Mouse (Mus musculus) midbrain, postnatal 0 days (tissue): ENCODE measurements around the gene Ddx47. TPM values are rescaled to one million over a fixed set of nuclear protein-coding genes. Genes with fewer than 3 reads are reported as not detected.
A peak's percentile ranks its signal among the peaks of the same experiment; 100 is the strongest.

Source experiments
- ATAC-seq: fragments of 200-750 bp; cut with Nextera tagmentation; 2 replicates; pipeline ENCODE4 v1.8.0; 2017; ENCODE audit warnings: moderate number of reproducible peaks, mild to moderate bottlenecking, moderate TSS enrichment, moderate library complexity; ENCODE audit not compliant: low FRiP score
- DNase-seq: peaks from one replicate; pipeline ENCODE4 v3.0.0-alpha.2; 2015; ENCODE audit warnings: low spot score
- H3K27ac ChIP-seq: fragments of 300-500 bp; sonication (generic); 2 replicates; pipeline ENCODE4 v1.5.1; 2014; ENCODE audit warnings: low read depth, mild to moderate bottlenecking, low read length, mixed read lengths
- H3K27me3 ChIP-seq: fragments of 300-500 bp; sonication (generic); 2 replicates; pipeline ENCODE4 v1.6.1; 2014; ENCODE audit warnings: low read length, control low read depth, mixed read lengths; ENCODE audit not compliant: insufficient read depth
- H3K36me3 ChIP-seq: fragments of 300-500 bp; sonication (generic); 2 replicates; pipeline ENCODE4 v1.6.1; 2014; ENCODE audit warnings: low read length, control low read depth, mixed read lengths; ENCODE audit not compliant: insufficient read depth
- H3K4me1 ChIP-seq: fragments of 300-500 bp; sonication (generic); 2 replicates; pipeline ENCODE4 v1.6.1; 2014; ENCODE audit warnings: mild to moderate bottlenecking, control low read depth, antibody characterized with exemption, low read length, mixed read lengths; ENCODE audit not compliant: insufficient read depth
- H3K4me2 ChIP-seq: fragments of 300-500 bp; sonication (generic); 2 replicates; pipeline ENCODE4 v1.6.1; 2014; ENCODE audit warnings: low read depth, mild to moderate bottlenecking, low read length, mixed read lengths; ENCODE audit not compliant: poor library complexity, severe bottlenecking
- H3K4me3 ChIP-seq: fragments of 300-500 bp; sonication (generic); 2 replicates; pipeline ENCODE4 v1.5.1; 2014; ENCODE audit warnings: low read depth, mild to moderate bottlenecking, low read length, moderate library complexity
- H3K9ac ChIP-seq: fragments of 300-500 bp; sonication (generic); replicated peaks from 2 replicates; pipeline ENCODE4 v1.6.1; 2014; ENCODE audit warnings: mild to moderate bottlenecking, low read length, moderate library complexity, mixed read lengths; ENCODE audit not compliant: poor library complexity, severe bottlenecking
- H3K9me3 ChIP-seq: fragments of 300-500 bp; sonication (generic); 2 replicates; pipeline ENCODE4 v1.6.1; 2016; ENCODE audit warnings: low read length, control low read depth
- CTCF ChIP-seq: IDR thresholded peaks from 2 replicates; pipeline ENCODE4 v1.5.1; 2016; ENCODE audit warnings: antibody characterized with exemption, mild to moderate bottlenecking
- WGBS: fragments of 180-500 bp; shearing (Covaris S2); extraction: QIAGEN DNeasy Blood & Tissue Kit; methylation state at CpG from one replicate; pipeline ENCODE4 v1.1.7; 2014; 5-methylcytosine and 5-hydroxymethylcytosine counted together
- polyA plus RNA-seq: library from polyadenylated mRNA; unstranded; fragments of >200 nt; fragmentation: Nextera tagmentation; extraction: Ambion mirVana; gene quantifications from 2 replicates; pipeline ENCODE4 v1.2.1, GENCODE M21; 2015
- total RNA-seq: library from RNA; depleted of rRNA; stranded (reverse); fragments of >200 nt; gene quantifications from 2 replicates; pipeline ENCODE4 v1.2.3, GENCODE M21; 2014

Gene Ddx47
- total and polyA plus RNA-seq, 2 experiments from 2014 or later = 27.5 to 58.1 TPM

GRCm38 (mm10) chr6:135026755-135027154 is 15.3 kb downstream of the Ddx47 start:
- Histone ChIP-seq H3K4me1 (no peaks in the 10 kb centered on the region), H3K4me2 (no peak overlapping the region), H3K9ac (no peak overlapping the region), H3K27me3 (no peaks in the 10 kb centered on the region), H3K27ac (no peak overlapping the region), H3K4me3 (no peak overlapping the region), H3K36me3 (peaks cover 23% of the 10 kb centered on the region), H3K9me3 (no peaks in the 10 kb centered on the region)
- TF ChIP-seq CTCF = no peak
- ATAC-seq (no peak), DNase-seq (no peak)
- 87% methylated on average over 2 of the region's 2 CpGs for WGBS

GRCm38 (mm10) chr6:135029246-135029645 is 17.8 kb downstream of the Ddx47 start:
- DNase-seq (no peak), ATAC-seq (no peak)
- H3K27me3 ChIP-seq = no peaks in the 10 kb centered on the region
- no peak overlapping the region for H3K4me3 ChIP-seq
- H3K27ac ChIP-seq = no peak overlapping the region
- H3K9me3 ChIP-seq = no peaks in the 10 kb centered on the region
- H3K36me3 ChIP-seq = 0 out of 2 replicates have a peak, but pooled peaks cover 2% of the 10 kb centered on the region
- 87% methylated on average over 4 of the region's 4 CpGs for WGBS
- no peak overlapping the region for H3K4me2 ChIP-seq
- no peak overlapping the region for H3K9ac ChIP-seq
- TF ChIP-seq CTCF = no peak
- no peaks in the 10 kb centered on the region for H3K4me1 ChIP-seq

- Histone ChIP-seq H3K36me3 (no peaks in the 10 kb centered on the region), H3K27me3 (no peaks in the 10 kb centered on the region), H3K4me1 (peaks cover 8% of the 10 kb centered on the region; the same call in 1 of the 2 replicates), H3K4me2 (no peak overlapping the region), H3K9me3 (no peaks in the 10 kb centered on the region), H3K4me3 (no peak overlapping the region), H3K9ac (no peak overlapping the region), H3K27ac (no peak overlapping the region)
- DNase-seq (no peak), ATAC-seq (no peak)
- WGBS = 36% methylated on average over 3 of the region's 3 CpGs
- TF ChIP-seq CTCF = no peak
Observed at GRCm38 (mm10) chr6:135038674-135039073, 27.3 kb downstream of the Ddx47 start.

- 8% methylated on average over 21 of the region's 21 CpGs for WGBS
- Histone ChIP-seq H3K9me3 (no peaks in the 10 kb centered on the region), H3K36me3 (no peaks in the 10 kb centered on the region), H3K27me3 (no peaks in the 10 kb centered on the region), H3K4me2 (peak overlapping the region; percentile 44), H3K27ac (no peak overlapping the region), H3K4me1 (peaks cover 8% of the 10 kb centered on the region; the same call in 1 of the 2 replicates), H3K4me3 (peak overlapping the region; percentile 10; the same call in 1 of the 2 replicates), H3K9ac (peak overlapping the region; percentile 37; the same call in 1 of the 2 replicates)
- DNase-seq (peak; percentile 15), ATAC-seq (no peak)
- no peak for TF ChIP-seq CTCF
Observed at GRCm38 (mm10) chr6:135040275-135040871, 29.0 kb downstream of the Ddx47 start.

GRCm38 (mm10) chr6:135041930-135042329 is 30.5 kb downstream of the Ddx47 start:
- Histone ChIP-seq H3K9me3 (no peaks in the 10 kb centered on the region), H3K9ac (no peak overlapping the region), H3K27me3 (no peaks in the 10 kb centered on the region), H3K27ac (no peak overlapping the region), H3K36me3 (no peaks in the 10 kb centered on the region), H3K4me3 (no peak overlapping the region), H3K4me1 (peaks cover 8% of the 10 kb centered on the region; the same call in 1 of the 2 replicates), H3K4me2 (no peak overlapping the region)
- TF ChIP-seq CTCF = no peak
- ATAC-seq (no peak), DNase-seq (no peak)
- 40% methylated on average over 3 of the region's 3 CpGs for WGBS

GRCm38 (mm10) chr6:135047276-135047675 is 35.9 kb downstream of the Ddx47 start:
- Histone ChIP-seq H3K9me3 (no peaks in the 10 kb centered on the region), H3K27ac (no peak overlapping the region), H3K9ac (no peak overlapping the region), H3K4me2 (no peak overlapping the region), H3K27me3 (no peaks in the 10 kb centered on the region), H3K4me3 (no peak overlapping the region), H3K4me1 (no peaks in the 10 kb centered on the region), H3K36me3 (no peaks in the 10 kb centered on the region)
- WGBS = 73% methylated on average over 9 of the region's 9 CpGs
- DNase-seq = no peak
- TF ChIP-seq CTCF = no peak
- no peak for ATAC-seq
